Mouse (Mus musculus): Measurements from ENCODE around the gene Serinc4.

DNA sequence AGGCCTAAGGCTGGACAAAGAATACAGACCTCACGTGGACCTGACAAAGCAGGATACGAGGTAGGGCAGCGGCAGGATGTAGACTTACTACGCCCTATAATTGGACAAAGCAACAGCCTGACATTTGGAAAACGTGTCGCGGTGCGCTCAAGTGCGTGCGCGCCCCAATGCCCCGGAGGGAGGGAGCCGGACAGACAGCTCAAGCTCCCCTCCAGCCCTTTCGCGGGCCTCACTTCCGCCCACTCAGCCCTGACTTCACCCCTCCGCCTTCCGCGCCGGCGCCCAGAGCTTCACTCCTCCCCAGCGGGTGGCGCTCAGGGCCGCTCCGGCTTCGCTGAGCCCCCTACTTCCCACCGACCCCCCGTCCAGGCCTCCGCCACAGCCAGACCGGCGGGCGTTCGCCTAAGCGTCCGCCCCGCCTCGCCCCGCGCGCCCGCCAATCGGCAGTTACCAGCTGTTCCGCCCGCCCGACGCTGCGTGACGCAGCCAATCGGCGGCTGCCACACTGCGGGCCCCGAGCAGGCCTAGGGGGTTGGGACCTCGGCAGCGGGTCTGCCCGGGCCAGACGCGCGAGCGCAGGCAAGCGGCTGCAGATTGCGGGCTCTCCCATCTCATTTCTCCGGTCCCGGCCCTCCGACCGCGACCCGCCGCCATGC lies 43.1 kb downstream of the Serinc4 start, which contains the start of the genes Pdia3 and Catsper2:
- TF ChIP-seq FLI1 (IDR thresholded peaks at IDR 0.05; ENCODE audit: low read length), result no peak
- TF ChIP-seq GATA1 (IDR thresholded peaks at IDR 0.05; ENCODE audit: borderline replicate concordance, low read length), result no peak

Data from megakaryocyte, embryonic 14.5 days (primary cell).